Mouse (Mus musculus) heart, adult 2 months (tissue): ENCODE measurements at regions not wholly inside any gene's neighbourhood (a gene's known extent, or its start where the extent isn't known, plus 50 kb on each side); places are given as distances from the start of the nearest gene placed in this dataset.

Source experiments
- CTCF ChIP-seq: fragments of 200-600 bp; IDR thresholded peaks from 2 replicates; pipeline ENCODE4 v1.8.1; 2022; ENCODE audit warnings: antibody characterized with exemption, mild to moderate bottlenecking, moderate library complexity
- EP300 ChIP-seq: fragments of 200-500 bp; IDR thresholded peaks from 2 replicates; pipeline ENCODE4 v1.6.1; 2011; ENCODE audit warnings: low read depth, low read length, control low read depth; ENCODE audit not compliant: insufficient read depth
- POLR2A ChIP-seq: fragments of 200-500 bp; IDR thresholded peaks from 2 replicates; pipeline ENCODE4 v1.6.1; 2011; ENCODE audit warnings: mild to moderate bottlenecking, low read depth, low read length, control low read depth; ENCODE audit not compliant: insufficient read depth

- TF ChIP-seq POLR2A (no peak), CTCF (no peak), EP300 (no peak)
These were observed 131.8 kb upstream of the Fmr1 start for GRCm38 (mm10) chrX:68546561-68546960.
